Mouse (Mus musculus) liver (tissue): ENCODE data around the gene Men1.
A peak's percentile ranks its signal among the peaks of the same experiment; 100 is the strongest.
"Not testable (repeated sequence)": the region's sequence is repeated elsewhere in the genome, so short reads cannot be mapped to it uniquely, and the experiment has no call there.

Experiments used
- DNase-seq: peaks from one replicate; pipeline ENCODE4 v3.0.0-alpha.2; 2020; ENCODE audit warnings: mixed read lengths

The Men1 gene

GRCm38 (mm10) chr19:6305517-6306115 is 29.2 kb upstream of the Men1 start:
- DNase-seq: no peak

GRCm38 (mm10) chr19:6306137-6306551 is 28.6 kb upstream of the Men1 start, which contains the start of gene Cdc42bpg:
Cdc42bpg (plus strand) TSS chr19:6306456.
- peak; percentile 94 for DNase-seq

- DNase-seq: peak; percentile 84
These were observed 28.2 kb upstream of the Men1 start for GRCm38 (mm10) chr19:6306586-6306985.

GRCm38 (mm10) chr19:6307733-6308531 is 26.8 kb upstream of the Men1 start:
- no peak for DNase-seq

DNA sequence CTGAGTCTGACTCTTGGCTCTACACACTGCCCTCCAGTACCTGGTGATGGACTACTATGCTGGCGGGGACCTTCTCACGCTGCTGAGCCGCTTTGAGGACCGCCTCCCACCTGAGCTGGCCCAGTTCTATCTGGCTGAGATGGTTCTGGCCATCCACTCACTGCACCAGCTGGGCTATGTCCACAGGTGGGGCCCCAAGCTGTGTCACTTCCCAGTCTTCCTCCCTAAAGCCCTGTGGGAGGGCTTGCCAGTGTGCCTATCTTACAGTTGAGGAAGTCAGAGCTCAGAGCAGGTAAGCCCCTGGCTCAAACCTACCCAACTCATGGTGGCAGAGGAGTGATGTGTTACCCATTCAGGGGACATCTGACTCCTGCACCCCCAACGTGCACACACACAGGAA is 24.6 kb upstream of the Men1 start:
- DNase-seq: no peak

DNA sequence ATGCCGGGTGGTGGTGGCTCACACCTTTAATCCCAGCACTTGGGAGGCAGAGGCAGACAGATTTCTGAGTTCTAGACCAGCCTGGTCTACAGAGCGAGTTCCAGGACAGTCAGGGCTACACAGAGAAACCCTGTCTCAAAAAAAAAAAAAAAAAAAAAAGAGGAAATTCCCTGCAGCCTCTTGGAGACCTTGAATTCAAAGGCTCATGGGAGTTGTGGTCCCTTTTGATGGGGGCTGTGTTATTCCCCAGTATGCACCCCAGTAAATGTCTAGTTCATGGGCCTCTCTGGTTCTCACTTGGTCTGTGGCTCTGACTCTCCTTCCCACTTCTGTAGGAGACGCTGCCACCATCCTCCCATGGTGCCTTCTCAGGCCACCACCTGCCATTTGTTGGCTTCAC is 23.0 kb upstream of the Men1 start:
- DNase-seq: not testable (repeated sequence)

DNA sequence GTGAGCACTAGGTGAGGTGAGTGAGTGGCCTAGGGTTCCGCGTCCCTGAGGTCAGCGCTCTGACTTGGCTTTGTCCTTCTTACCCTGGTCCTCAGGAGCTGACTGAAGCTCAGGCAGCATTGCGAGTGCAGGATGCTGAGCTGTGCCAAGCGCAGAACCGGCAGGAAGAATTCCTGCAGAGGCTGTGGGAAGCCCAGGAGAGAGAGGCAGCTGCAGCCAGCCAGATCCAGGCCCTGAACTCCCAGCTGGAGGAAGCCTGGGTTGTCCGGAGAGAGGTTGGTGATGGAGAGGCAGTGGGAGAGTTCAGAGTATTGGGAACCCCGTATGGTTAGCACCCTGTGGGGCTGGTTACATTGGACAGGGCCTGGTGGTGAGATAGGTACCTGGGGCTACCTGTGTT is 21.0 kb upstream of the Men1 start:
- no peak for DNase-seq

- DNase-seq: no peak
These were observed 20.3 kb upstream of the Men1 start for GRCm38 (mm10) chr19:6314513-6314912.

DNA sequence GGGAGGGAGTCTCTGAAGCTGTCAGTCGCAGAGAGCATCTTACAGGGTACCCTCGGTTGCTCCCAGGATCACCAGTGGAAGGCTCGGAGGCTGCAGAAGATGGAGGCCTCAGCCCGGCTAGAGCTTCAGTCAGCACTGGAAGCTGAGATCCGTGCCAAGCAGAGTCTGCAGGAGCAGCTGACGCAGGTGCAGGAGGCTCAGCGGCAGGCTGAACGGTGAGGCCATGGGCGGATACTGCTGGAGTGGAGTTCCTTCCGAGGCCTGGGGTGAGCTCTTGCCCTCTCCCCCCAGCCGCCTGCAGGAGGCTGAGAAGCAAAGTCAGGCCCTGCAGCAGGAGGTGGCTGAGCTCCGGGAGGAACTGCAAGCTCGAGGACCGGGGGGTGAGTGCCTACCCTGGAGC is 19.2 kb upstream of the Men1 start:
- no peak for DNase-seq

DNA sequence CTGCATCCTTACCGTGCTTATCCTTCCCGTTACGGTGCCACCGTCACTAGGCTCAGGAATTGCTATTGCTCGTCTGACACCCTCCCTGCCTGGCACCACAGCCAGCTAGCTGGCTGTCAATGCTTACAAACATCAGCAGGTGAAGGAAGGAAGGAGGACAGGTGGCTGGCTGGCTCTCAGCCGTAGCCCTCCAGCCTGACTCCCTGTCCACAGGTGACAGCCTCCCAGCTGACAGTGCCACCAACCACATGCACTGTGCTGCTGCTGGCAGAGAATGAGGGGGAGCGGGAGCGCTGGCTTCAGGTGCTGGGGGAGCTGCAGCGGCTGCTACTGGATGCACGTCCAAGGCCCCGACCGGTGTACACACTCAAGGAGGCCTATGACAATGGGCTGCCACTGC is 16.6 kb upstream of the Men1 start:
- no peak for DNase-seq

GRCm38 (mm10) chr19:6321358-6321757 is 13.4 kb upstream of the Men1 start:
- DNase-seq: no peak

DNA sequence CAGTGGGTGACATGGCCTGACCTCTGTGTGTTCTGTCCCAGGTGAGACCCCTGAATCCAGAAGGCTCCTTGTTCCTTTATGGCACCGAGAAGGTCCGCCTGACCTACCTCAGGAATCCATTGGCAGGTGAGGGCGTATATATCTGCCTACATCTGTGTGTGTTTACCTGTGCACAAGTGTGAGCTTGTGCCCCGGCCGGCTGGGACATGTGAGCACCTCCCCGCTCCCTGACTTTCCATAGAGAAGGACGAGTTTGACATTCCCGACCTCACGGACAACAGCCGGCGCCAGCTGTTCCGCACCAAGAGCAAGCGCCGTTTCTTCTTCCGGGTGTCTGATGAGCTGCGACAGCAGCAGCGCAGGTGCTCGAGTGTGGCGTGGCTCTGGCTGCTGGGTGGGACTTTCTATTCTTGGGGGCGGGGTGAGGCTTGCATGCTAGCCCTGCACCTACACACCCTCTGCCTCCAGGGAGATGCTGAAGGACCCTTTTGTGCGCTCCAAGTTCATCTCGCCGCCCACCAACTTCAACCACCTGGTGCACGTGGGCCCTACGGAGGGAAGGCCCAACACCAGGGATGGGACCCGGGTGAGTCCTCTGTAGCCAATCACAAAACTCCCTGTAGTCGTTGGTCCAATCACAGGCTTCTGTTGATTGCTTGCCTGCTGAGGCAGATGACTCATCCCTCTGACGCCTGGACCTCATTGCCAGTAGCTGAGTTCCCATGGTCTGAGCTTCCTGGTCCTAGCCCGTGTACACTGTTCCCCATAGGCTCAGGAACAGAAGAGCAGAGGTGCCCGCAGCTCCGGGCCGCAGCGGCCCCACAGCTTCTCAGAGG is 12.8 kb upstream of the Men1 start:
- no peak for DNase-seq

DNA sequence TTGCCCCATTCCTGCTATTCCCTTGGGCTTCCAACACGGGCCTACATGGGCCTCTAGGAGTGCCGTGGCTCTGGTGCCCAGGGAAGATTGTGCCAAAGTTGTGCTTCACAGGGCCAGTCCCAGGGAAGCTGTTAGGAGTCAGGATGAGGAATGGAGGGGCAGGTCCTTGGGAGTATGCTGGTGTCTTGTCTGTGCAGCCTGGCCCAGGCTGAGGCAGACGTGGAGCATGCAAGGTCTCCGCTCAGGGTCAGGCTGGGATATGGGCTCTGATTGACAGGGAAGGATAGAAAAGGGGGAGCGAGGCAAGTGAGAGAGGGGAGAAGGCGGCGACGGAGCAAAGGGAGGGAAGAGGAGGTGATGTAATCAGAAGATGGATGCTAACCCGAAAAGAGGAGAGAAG is 10.0 kb upstream of the Men1 start:
- DNase-seq: no peak

GRCm38 (mm10) chr19:6331178-6331577 is 3.6 kb upstream of the Men1 start:
- DNase-seq: no peak

DNA sequence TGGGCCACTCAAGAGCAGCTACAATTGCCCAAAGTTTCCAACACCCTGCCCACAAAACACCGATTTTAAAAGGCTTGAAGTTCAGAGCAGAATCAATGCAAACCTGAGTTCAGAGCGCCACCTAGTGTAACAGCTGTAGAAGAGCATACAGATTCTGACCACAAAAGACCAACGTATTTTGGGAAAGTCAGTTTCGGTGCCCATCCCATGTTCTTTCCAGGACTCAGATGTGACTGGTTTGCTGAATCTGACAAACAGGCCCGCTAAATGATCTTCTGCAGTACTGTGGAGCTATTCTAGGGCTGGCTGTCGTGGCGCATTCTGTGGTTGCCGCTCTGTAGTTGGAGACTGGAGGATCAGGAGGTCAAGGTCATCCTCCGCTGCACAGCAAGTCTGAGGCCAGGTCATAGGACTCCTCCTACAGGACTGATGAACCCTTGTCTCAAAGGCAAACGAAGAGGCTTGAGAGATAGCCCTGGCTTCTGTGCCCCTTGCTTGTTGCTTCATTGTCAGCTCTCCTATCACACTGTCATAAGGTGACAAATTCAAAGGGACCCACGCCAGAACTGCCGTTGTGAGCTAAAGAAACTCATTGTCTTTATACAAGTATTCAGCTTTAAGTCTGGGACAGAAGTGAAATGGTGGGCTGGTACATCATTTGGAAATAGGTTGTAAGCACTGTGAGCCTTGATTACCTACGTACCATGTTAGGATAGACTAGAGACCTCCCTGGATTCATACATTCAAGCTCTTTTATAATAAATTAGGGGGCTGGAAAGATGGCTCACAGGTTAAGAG is 2.9 kb upstream of the Men1 start:
- peak; percentile 62 for DNase-seq

- no peak for DNase-seq
These were observed 801 bp upstream of the Men1 start for GRCm38 (mm10) chr19:6333761-6334595.

DNA sequence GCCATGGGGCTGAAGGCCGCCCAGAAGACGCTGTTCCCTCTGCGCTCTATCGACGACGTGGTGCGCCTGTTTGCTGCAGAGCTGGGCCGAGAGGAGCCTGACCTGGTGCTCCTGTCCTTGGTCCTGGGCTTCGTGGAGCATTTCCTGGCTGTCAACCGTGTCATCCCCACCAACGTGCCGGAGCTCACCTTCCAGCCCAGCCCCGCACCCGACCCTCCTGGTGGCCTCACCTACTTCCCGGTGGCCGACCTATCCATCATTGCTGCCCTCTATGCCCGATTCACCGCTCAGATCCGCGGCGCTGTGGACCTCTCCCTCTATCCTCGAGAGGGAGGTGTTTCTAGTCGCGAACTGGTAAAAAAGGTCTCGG is 664 bp downstream of the Men1 start:
- DNase-seq: peak; percentile 50

GRCm38 (mm10) chr19:6336920-6337319 is 2.1 kb downstream of the Men1 start:
- DNase-seq: no peak

DNA sequence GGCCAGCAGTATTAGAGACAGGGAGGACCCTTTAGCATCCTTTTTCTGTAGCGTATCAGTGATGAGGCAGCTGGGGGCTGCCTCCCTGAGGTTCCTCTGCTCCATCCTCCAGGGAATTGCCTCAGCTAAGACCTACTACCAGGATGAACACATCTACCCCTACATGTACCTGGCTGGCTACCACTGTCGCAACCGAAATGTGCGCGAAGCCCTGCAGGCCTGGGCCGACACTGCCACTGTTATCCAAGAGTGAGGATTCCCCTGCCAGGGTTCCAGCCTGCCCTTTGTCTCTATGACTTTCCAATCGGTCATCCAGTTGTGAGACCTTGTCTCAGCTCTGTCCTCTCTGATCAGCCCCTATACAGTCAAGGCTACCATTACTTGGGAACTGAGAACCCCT is 3.4 kb downstream of the Men1 start:
- no peak for DNase-seq

- no peak for DNase-seq
These were observed 3.9 kb downstream of the Men1 start for GRCm38 (mm10) chr19:6338716-6339115.

DNA sequence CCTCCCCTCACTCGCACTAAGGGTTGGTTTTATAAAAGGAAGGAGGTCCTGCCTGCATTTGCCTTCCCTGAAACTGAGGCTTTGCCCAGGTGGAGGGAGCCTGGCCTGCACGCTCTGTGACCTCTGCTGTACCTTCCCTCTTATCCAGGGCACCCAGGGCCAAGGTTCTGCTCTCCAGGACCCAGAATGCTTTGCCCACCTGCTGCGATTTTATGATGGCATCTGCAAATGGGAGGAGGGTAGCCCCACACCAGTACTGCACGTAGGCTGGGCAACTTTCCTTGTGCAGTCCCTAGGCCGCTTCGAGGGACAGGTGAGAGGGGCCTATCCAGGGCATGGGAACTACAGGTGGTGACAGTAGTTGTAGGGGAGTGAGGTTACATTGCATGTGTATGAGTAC is 4.4 kb downstream of the Men1 start:
- no peak for DNase-seq
